Mouse (Mus musculus): ENCODE data around the gene Cilp. TPM values are rescaled to one million over a fixed set of nuclear protein-coding genes. Genes with fewer than 3 reads are reported as not detected.
A peak's percentile ranks its signal among the peaks of the same experiment; 100 is the strongest.

Cilp gene
- polyA plus RNA-seq, 2 experiments, result 5.5 to 9.5 TPM

GRCm38 (mm10) chr9:65247502-65248376, 17.2 kb upstream of the Cilp start:
- Histone ChIP-seq H3K27ac (replicated peaks; ENCODE audit: low read depth, low read length) (no peak overlapping the region), H3K4me2 (replicated peaks; ENCODE audit: low read depth, low read length, severe bottlenecking) (no peak overlapping the region), H3K4me3 (replicated peaks; ENCODE audit: low read length) (no peak overlapping the region), H3K36me3 (ENCODE audit: control insufficient read depth, insufficient read depth, low read length) (no peaks in the 10 kb centered on the region), H3K9ac (ENCODE audit: low read depth, low read length, severe bottlenecking) (no peak overlapping the region), H3K4me1 (ENCODE audit: control insufficient read depth, insufficient read depth, low read length) (no peaks in the 10 kb centered on the region; the same call in 1 of the 2 replicates), H3K27me3 (ENCODE audit: control insufficient read depth, insufficient read depth, low read length) (no peaks in the 10 kb centered on the region), H3K9me3 (ENCODE audit: control insufficient read depth, low read length) (no peaks in the 10 kb centered on the region)
- DNase-seq (ENCODE audit: low spot score) (no peak), ATAC-seq (ENCODE audit: low FRiP score, low read depth) (no peak)
- WGBS, result 58% methylated on average over 16 of the region's 16 CpGs
- TF ChIP-seq POLR2A (IDR thresholded peaks at IDR 0.05; ENCODE audit: borderline replicate concordance, extremely low read depth, insufficient read depth, insufficient read length), result no peak

DNA sequence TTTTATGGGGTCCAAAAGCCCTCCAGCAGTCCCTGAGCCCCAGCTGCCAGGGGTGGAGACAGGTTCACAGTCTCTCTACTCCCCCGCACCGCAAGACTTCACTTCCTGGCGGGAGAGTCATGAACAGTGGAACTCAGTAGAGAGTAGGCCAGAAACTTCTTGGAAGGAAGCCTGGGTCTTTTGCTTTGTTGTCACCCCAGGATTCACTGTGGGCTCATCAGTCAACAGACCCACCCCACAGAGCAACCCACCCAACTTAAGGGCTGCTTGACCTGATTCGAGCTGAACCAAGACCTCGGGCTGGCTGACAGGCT, 16.6 kb upstream of the Cilp start:
- H3K9ac ChIP-seq (ENCODE audit: low read depth, low read length, severe bottlenecking), result no peak overlapping the region
- no peak overlapping the region for H3K4me3 ChIP-seq (replicated peaks; ENCODE audit: low read length)
- H3K4me1 ChIP-seq (ENCODE audit: control insufficient read depth, insufficient read depth, low read length), result no peaks in the 10 kb centered on the region; the same call in 1 of the 2 replicates
- 93% methylated on average over 5 of the region's 5 CpGs for WGBS
- DNase-seq (ENCODE audit: low spot score), result no peak
- TF ChIP-seq POLR2A (IDR thresholded peaks at IDR 0.05; ENCODE audit: borderline replicate concordance, extremely low read depth, insufficient read depth, insufficient read length), result no peak
- H3K27me3 ChIP-seq (ENCODE audit: control insufficient read depth, insufficient read depth, low read length), result no peaks in the 10 kb centered on the region
- H3K9me3 ChIP-seq (ENCODE audit: control insufficient read depth, low read length), result no peaks in the 10 kb centered on the region
- no peaks in the 10 kb centered on the region for H3K36me3 ChIP-seq (ENCODE audit: control insufficient read depth, insufficient read depth, low read length)
- no peak overlapping the region for H3K4me2 ChIP-seq (replicated peaks; ENCODE audit: low read depth, low read length, severe bottlenecking)
- H3K27ac ChIP-seq (replicated peaks; ENCODE audit: low read depth, low read length), result no peak overlapping the region
- no peak for ATAC-seq (ENCODE audit: low FRiP score, low read depth)

GRCm38 (mm10) chr9:65252026-65252425, 13.0 kb upstream of the Cilp start:
- Histone ChIP-seq H3K36me3 (ENCODE audit: control insufficient read depth, insufficient read depth, low read length) (no peaks in the 10 kb centered on the region), H3K4me2 (replicated peaks; ENCODE audit: low read depth, low read length, severe bottlenecking) (no peak overlapping the region), H3K9ac (ENCODE audit: low read depth, low read length, severe bottlenecking) (no peak overlapping the region), H3K4me1 (ENCODE audit: control insufficient read depth, insufficient read depth, low read length) (no peaks in the 10 kb centered on the region), H3K27me3 (ENCODE audit: control insufficient read depth, insufficient read depth, low read length) (no peaks in the 10 kb centered on the region), H3K4me3 (replicated peaks; ENCODE audit: low read length) (no peak overlapping the region), H3K9me3 (ENCODE audit: control insufficient read depth, low read length) (no peaks in the 10 kb centered on the region), H3K27ac (replicated peaks; ENCODE audit: low read depth, low read length) (no peak overlapping the region)
- no peak for TF ChIP-seq POLR2A (IDR thresholded peaks at IDR 0.05; ENCODE audit: borderline replicate concordance, extremely low read depth, insufficient read depth, insufficient read length)
- WGBS, result 41% methylated on average over 3 of the region's 3 CpGs
- DNase-seq (ENCODE audit: low spot score), result no peak
- no peak for ATAC-seq (ENCODE audit: low FRiP score, low read depth)

GRCm38 (mm10) chr9:65255906-65256600, 8.9 kb upstream of the Cilp start:
- WGBS, result 64% methylated on average over 11 of the region's 11 CpGs
- Histone ChIP-seq H3K4me2 (replicated peaks; ENCODE audit: low read depth, low read length, severe bottlenecking) (no peak overlapping the region), H3K4me3 (replicated peaks; ENCODE audit: low read length) (no peak overlapping the region), H3K27ac (replicated peaks; ENCODE audit: low read depth, low read length) (no peak overlapping the region), H3K4me1 (ENCODE audit: control insufficient read depth, insufficient read depth, low read length) (no peaks in the 10 kb centered on the region), H3K9ac (ENCODE audit: low read depth, low read length, severe bottlenecking) (no peak overlapping the region), H3K9me3 (ENCODE audit: control insufficient read depth, low read length) (no peaks in the 10 kb centered on the region), H3K36me3 (ENCODE audit: control insufficient read depth, insufficient read depth, low read length) (no peaks in the 10 kb centered on the region), H3K27me3 (ENCODE audit: control insufficient read depth, insufficient read depth, low read length) (no peaks in the 10 kb centered on the region)
- no peak for TF ChIP-seq POLR2A (IDR thresholded peaks at IDR 0.05; ENCODE audit: borderline replicate concordance, extremely low read depth, insufficient read depth, insufficient read length)
- DNase-seq (ENCODE audit: low spot score) (no peak), ATAC-seq (ENCODE audit: low FRiP score, low read depth) (no peak)

GRCm38 (mm10) chr9:65257218-65257910, 7.6 kb upstream of the Cilp start:
- no peak overlapping the region for H3K4me3 ChIP-seq (replicated peaks; ENCODE audit: low read length)
- no peak overlapping the region for H3K27ac ChIP-seq (replicated peaks; ENCODE audit: low read depth, low read length)
- 0 out of 2 replicates have a peak overlapping the region, but pooled peaks have one; percentile 21 for H3K9ac ChIP-seq (ENCODE audit: low read depth, low read length, severe bottlenecking)
- H3K4me1 ChIP-seq (ENCODE audit: control insufficient read depth, insufficient read depth, low read length), result no peaks in the 10 kb centered on the region
- TF ChIP-seq POLR2A (IDR thresholded peaks at IDR 0.05; ENCODE audit: borderline replicate concordance, extremely low read depth, insufficient read depth, insufficient read length), result no peak
- H3K36me3 ChIP-seq (ENCODE audit: control insufficient read depth, insufficient read depth, low read length), result no peaks in the 10 kb centered on the region
- ATAC-seq (ENCODE audit: low FRiP score, low read depth) (no peak), DNase-seq (ENCODE audit: low spot score) (no peak)
- 62% methylated on average over 9 of the region's 9 CpGs for WGBS
- no peaks in the 10 kb centered on the region for H3K27me3 ChIP-seq (ENCODE audit: control insufficient read depth, insufficient read depth, low read length)
- no peak overlapping the region for H3K4me2 ChIP-seq (replicated peaks; ENCODE audit: low read depth, low read length, severe bottlenecking)
- H3K9me3 ChIP-seq (ENCODE audit: control insufficient read depth, low read length), result no peaks in the 10 kb centered on the region
